Mouse (Mus musculus): Measurements from ENCODE around the gene Nav3.

GRCm38 (mm10) chr10:110192026-110192805 is 263.8 kb downstream of the Nav3 start:
- TF ChIP-seq POLR2A (IDR thresholded peaks at IDR 0.05; ENCODE audit: borderline replicate concordance, low read depth, low read length) (no peak), CTCF (IDR thresholded peaks at IDR 0.05; ENCODE audit: low read depth, low read length) (no peak)
